Mouse (Mus musculus): ENCODE results near the gene Tmem175.

DNA sequence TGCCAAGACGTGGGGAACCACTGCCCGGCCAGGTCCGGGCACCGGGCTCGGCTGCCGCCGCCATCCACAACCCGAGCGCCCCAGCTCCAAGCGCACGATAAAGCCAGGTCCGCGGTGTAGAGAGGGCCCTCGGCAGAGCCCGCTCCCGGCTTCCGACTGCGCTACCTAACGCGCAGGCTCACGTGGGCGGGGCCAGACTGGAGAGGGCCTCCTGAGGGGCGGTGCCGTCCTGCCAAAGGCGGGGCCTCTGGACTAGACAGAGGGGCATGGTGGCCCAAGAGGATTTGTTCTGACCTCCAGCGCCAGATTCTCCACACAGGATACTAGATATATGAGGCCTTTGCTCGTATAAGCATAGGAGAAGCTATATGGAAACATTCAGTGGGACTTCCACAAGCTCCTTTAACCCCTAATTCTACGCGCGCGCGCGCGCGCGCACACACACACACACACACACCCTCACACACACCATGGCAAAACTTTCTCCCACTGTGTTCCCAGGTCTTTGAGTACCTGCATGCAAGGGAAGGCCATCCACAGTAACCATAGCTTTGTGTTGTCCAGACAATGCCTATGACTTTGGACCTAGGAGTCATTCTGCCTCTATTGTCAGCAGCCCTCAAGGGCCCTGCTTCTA lies 31.2 kb downstream of the Tmem175 start:
- no peak for TF ChIP-seq MAZ (IDR thresholded peaks at IDR 0.05; ENCODE audit: low read depth, low read length)
- TF ChIP-seq USF1 (IDR thresholded peaks at IDR 0.05; ENCODE audit: low read depth, low read length) = peak; percentile 25; the same call in 1 of the 2 replicates
- TF ChIP-seq CTCF (conservative IDR thresholded peaks at IDR 0.05 in 1 of 2, IDR thresholded peaks at IDR 0.05 in 1 of 2; ENCODE audit: low read depth in 2 of 2, low read length in 2 of 2) = no peak
- no peak for TF ChIP-seq USF2 (conservative IDR thresholded peaks at IDR 0.05; ENCODE audit: low read depth, low read length)
- no peak for TF ChIP-seq JUND (conservative IDR thresholded peaks at IDR 0.05; ENCODE audit: low read depth, low read length)
- no peak for TF ChIP-seq MAFK (IDR thresholded peaks at IDR 0.05; ENCODE audit: insufficient replicate concordance, low read length)

Measured in CH12.LX (cell line).